Mouse (Mus musculus): ENCODE data around the gene Syk. TPM values are rescaled to one million over a fixed set of nuclear protein-coding genes. Genes with fewer than 3 reads are reported as not detected.

Syk gene
- polyA plus RNA-seq, 1 experiment from 2014 or later = 3.8 TPM

GRCm38 (mm10) chr13:52690425-52690824 lies 107.5 kb downstream of the Syk start:
- Histone ChIP-seq H3K4me3 (ENCODE audit: low read depth, low read length) (no peak overlapping the region), H3K9me3 (ENCODE audit: control insufficient read depth, low read length) (no peaks in the 10 kb centered on the region), H3K27ac (ENCODE audit: low read depth, low read length) (no peak overlapping the region), H3K9ac (ENCODE audit: low read length) (no peak overlapping the region), H3K36me3 (ENCODE audit: control insufficient read depth, insufficient read depth, low read length) (no peaks in the 10 kb centered on the region), H3K27me3 (ENCODE audit: control insufficient read depth, insufficient read depth, low read length) (no peaks in the 10 kb centered on the region), H3K4me1 (ENCODE audit: control insufficient read depth, insufficient read depth, low read length) (no peaks in the 10 kb centered on the region), H3K4me2 (ENCODE audit: low read depth) (no peak overlapping the region)
- WGBS = 96% methylated on average over 13 of the region's 13 CpGs
- DNase-seq (ENCODE audit: low spot score) (no peak), ATAC-seq (ENCODE audit: insufficient read depth, low FRiP score, low TSS enrichment) (no peak)

- H3K4me2 ChIP-seq (ENCODE audit: low read depth) = no peak overlapping the region
- 93% methylated on average over 6 of the region's 6 CpGs for WGBS
- no peak for DNase-seq (ENCODE audit: low spot score)
Measured at GRCm38 (mm10) chr13:52692311-52692710, 109.3 kb downstream of the Syk start.

GRCm38 (mm10) chr13:52694857-52695256 lies 111.9 kb downstream of the Syk start:
- H3K27me3 ChIP-seq (ENCODE audit: control insufficient read depth, insufficient read depth, low read length) = no peaks in the 10 kb centered on the region
- H3K4me3 ChIP-seq (ENCODE audit: low read depth, low read length) = no peak overlapping the region
- no peak overlapping the region for H3K9ac ChIP-seq (ENCODE audit: low read length)
- no peaks in the 10 kb centered on the region for H3K4me1 ChIP-seq (ENCODE audit: control insufficient read depth, insufficient read depth, low read length)
- H3K4me2 ChIP-seq (ENCODE audit: low read depth) = no peak overlapping the region
- DNase-seq (ENCODE audit: low spot score) (no peak), ATAC-seq (ENCODE audit: insufficient read depth, low FRiP score, low TSS enrichment) (no peak)
- 83% methylated on average over 6 of the region's 6 CpGs for WGBS
- no peak overlapping the region for H3K27ac ChIP-seq (ENCODE audit: low read depth, low read length)
- H3K36me3 ChIP-seq (ENCODE audit: control insufficient read depth, insufficient read depth, low read length) = no peaks in the 10 kb centered on the region
- no peaks in the 10 kb centered on the region for H3K9me3 ChIP-seq (ENCODE audit: control insufficient read depth, low read length)

More at GRCm38 (mm10) chr13:52692311-52692710, 109.3 kb downstream of the Syk start:
- Histone ChIP-seq H3K4me3 (ENCODE audit: low read depth, low read length) (no peak overlapping the region), H3K27ac (ENCODE audit: low read depth, low read length) (no peak overlapping the region), H3K27me3 (ENCODE audit: control insufficient read depth, insufficient read depth, low read length) (no peaks in the 10 kb centered on the region), H3K4me1 (ENCODE audit: control insufficient read depth, insufficient read depth, low read length) (no peaks in the 10 kb centered on the region), H3K36me3 (ENCODE audit: control insufficient read depth, insufficient read depth, low read length) (no peaks in the 10 kb centered on the region), H3K9me3 (ENCODE audit: control insufficient read depth, low read length) (no peaks in the 10 kb centered on the region), H3K9ac (ENCODE audit: low read length) (no peak overlapping the region)
- no peak for ATAC-seq (ENCODE audit: insufficient read depth, low FRiP score, low TSS enrichment)

Other genes with a start within 250 kb of the Syk start
- gene Diras2, start 51.9 kb upstream of the Syk start, polyA plus RNA-seq (2014; fragmentation: Nextera tagmentation; extraction: Ambion mirVana) = 0.15 and 0.19 TPM in 2 replicates

All from neural tube, embryonic 11.5 days (tissue).